Mouse (Mus musculus) hindbrain, embryonic 13.5 days (tissue): ENCODE results near the gene Dll1. TPM values are rescaled to one million over a fixed set of nuclear protein-coding genes. Genes with fewer than 3 reads are reported as not detected.
A peak's percentile ranks its signal among the peaks of the same experiment; 100 is the strongest.

Experiments used
- ATAC-seq: fragments of 200-750 bp; cut with Nextera tagmentation; 2 replicates; pipeline ENCODE4 v1.8.0; 2017; ENCODE audit warnings: moderate TSS enrichment; ENCODE audit not compliant: low FRiP score
- H3K27ac ChIP-seq: fragments of 300-500 bp; sonication (generic); 2 replicates; pipeline ENCODE4 v1.5.1; 2015; ENCODE audit warnings: inconsistent platforms, mild to moderate bottlenecking, moderate library complexity
- H3K27me3 ChIP-seq: fragments of 300-500 bp; sonication (generic); 2 replicates; pipeline ENCODE4 v1.6.1; 2015; ENCODE audit warnings: mild to moderate bottlenecking, inconsistent platforms
- H3K36me3 ChIP-seq: fragments of 300-500 bp; sonication (generic); 2 replicates; pipeline ENCODE4 v1.6.1; 2015; ENCODE audit warnings: mild to moderate bottlenecking, inconsistent platforms
- H3K4me1 ChIP-seq: fragments of 300-500 bp; sonication (generic); replicated peaks from 2 replicates; pipeline ENCODE4 v1.6.1; 2015; ENCODE audit warnings: inconsistent platforms
- H3K4me2 ChIP-seq: fragments of 300-500 bp; sonication (generic); 2 replicates; pipeline ENCODE4 v1.6.1; 2015; ENCODE audit warnings: inconsistent platforms, mild to moderate bottlenecking, moderate library complexity
- H3K4me3 ChIP-seq: fragments of 300-500 bp; sonication (generic); 2 replicates; pipeline ENCODE4 v1.5.1; 2015; ENCODE audit warnings: mild to moderate bottlenecking, inconsistent platforms
- H3K9ac ChIP-seq: fragments of 300-500 bp; sonication (generic); 2 replicates; pipeline ENCODE4 v1.6.1; 2015; ENCODE audit warnings: mild to moderate bottlenecking, inconsistent platforms
- H3K9me3 ChIP-seq: fragments of 300-500 bp; sonication (generic); 2 replicates; pipeline ENCODE4 v1.6.1; 2016; ENCODE audit warnings: inconsistent platforms
- WGBS: fragments of 180-500 bp; shearing (Covaris S2); methylation state at CpG from one replicate; pipeline ENCODE4 v1.1.7; 2015; 5-methylcytosine and 5-hydroxymethylcytosine counted together
- polyA plus RNA-seq: library from polyadenylated mRNA; unstranded; fragments of >200 nt; fragmentation: Nextera tagmentation; extraction: Ambion mirVana; gene quantifications from 2 replicates; pipeline ENCODE4 v1.2.1, GENCODE M21; 2015

The Dll1 gene
- polyA plus RNA-seq, 1 experiment from 2014 or later, result 27.1 TPM

- peaks cover 33% of the 10 kb centered on the region for H3K4me1 ChIP-seq
- peak within 1 kb of the TSS; percentile 94 for H3K9ac ChIP-seq
- H3K9me3 ChIP-seq, result no peaks in the 10 kb centered on the region
- H3K4me2 ChIP-seq, result peak within 1 kb of the TSS; percentile 92
- H3K27me3 ChIP-seq, result peaks cover 14% of the 10 kb centered on the region
- H3K4me3 ChIP-seq, result peak within 1 kb of the TSS; percentile 86
- no peaks in the 10 kb centered on the region for H3K36me3 ChIP-seq
- under 1% methylated on average over 31 of the region's 31 CpGs for WGBS
- peak; percentile 98 for ATAC-seq
- H3K27ac ChIP-seq, result peak within 1 kb of the TSS; percentile 94
Observed at GRCm38 (mm10) chr17:15395997-15396675, 19.5 kb upstream of the Dll1 start, which contains the start of gene Fam120b. Fam120b (plus strand) TSS chr17:15396202.

DNA sequence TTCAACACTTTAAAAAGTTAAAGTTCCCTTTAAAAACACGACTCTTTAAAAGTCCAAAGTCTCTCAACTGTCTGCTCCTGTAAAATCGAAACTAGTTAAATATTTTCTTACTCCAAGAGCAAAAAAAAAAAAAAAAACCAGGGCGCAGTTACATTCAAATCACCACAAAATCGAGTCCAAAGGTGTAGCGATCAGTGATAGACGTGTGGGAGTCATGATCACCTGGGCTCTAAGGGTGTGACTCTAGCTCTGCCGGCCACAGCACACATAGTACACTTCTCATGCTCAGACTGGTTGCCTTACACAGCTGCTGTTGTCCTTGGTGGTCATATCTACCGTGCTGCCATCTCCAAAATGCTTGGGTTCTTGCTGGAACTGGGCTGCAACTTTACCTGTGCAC, 12.7 kb upstream of the Dll1 start:
- Histone ChIP-seq H3K27me3 (peaks cover 22% of the 10 kb centered on the region), H3K4me3 (no peak overlapping the region), H3K36me3 (no peaks in the 10 kb centered on the region), H3K4me2 (no peak overlapping the region), H3K27ac (no peak overlapping the region), H3K9me3 (no peaks in the 10 kb centered on the region), H3K4me1 (no peaks in the 10 kb centered on the region), H3K9ac (no peak overlapping the region)
- ATAC-seq, result no peak
- WGBS, result 82% methylated on average over 8 of the region's 8 CpGs

DNA sequence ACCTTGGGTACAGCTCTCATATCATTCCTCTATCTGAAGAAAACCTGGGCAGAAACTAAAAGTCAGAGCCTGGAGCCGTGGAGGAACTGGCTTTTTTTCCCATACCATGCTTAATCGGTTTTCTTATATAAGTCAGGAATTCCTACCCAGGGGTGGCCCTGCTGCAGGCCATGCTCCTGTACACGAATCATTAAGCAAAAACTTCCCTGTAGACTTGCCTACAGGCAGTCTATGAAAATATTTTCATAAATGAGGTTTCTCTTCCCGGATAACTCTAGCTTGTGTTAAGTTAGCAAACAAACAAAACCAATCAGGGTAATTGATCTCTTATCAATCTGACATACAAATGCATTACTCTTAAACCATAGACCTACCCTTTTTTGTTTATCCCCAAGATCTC, 12.2 kb upstream of the Dll1 start:
- Histone ChIP-seq H3K4me1 (no peaks in the 10 kb centered on the region), H3K9ac (no peak overlapping the region), H3K9me3 (no peaks in the 10 kb centered on the region), H3K4me2 (no peak overlapping the region), H3K27ac (no peak overlapping the region), H3K36me3 (no peaks in the 10 kb centered on the region), H3K4me3 (no peak overlapping the region), H3K27me3 (peaks cover 21% of the 10 kb centered on the region)
- ATAC-seq, result no peak
- 75% methylated on average over 4 of the region's 4 CpGs for WGBS

GRCm38 (mm10) chr17:15383360-15383759, 6.7 kb upstream of the Dll1 start:
- WGBS, result 96% methylated on average over 5 of the region's 5 CpGs

DNA sequence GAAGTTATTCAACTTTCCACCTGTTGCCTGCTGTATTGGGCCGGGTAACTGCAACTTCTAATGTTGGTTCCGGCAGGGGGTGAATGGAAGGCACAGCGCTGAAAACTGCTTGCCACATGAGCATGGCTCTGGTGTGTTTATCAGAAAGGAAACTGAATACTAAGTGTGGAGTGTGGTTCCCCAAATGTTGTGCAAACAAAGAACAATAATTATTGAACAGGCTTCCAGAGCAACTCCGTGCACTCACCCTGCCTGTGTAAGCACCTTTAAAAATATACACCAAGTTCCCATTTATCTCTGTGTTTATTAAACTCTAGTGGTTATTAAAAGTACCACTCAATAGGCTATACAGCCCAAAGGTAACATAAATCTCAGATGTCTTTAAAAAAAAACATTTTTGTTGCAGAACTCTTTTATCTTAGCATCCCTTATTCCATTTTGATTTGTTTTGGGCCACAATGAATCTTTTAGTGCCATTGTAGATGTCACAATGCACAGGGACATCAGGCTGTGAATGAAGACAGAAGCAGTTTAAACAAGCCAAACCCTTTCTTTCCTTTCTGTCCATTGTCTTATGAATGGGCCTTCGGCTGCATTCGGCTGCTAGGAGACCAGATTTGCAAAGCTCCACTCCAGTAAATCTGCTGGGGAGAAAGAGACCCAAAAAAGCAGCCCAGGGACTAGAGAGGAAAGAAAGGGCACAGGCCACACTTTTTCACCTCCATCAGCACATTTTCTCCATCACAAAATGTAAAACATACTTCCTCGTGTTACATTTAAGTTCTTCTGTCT, 5.4 kb upstream of the Dll1 start:
- Histone ChIP-seq H3K4me3 (no peak overlapping the region), H3K27me3 (peaks cover 12% of the 10 kb centered on the region), H3K4me1 (peaks cover 53% of the 10 kb centered on the region), H3K9me3 (no peaks in the 10 kb centered on the region), H3K36me3 (no peaks in the 10 kb centered on the region), H3K9ac (no peak overlapping the region), H3K4me2 (peak overlapping the region; percentile 72; the same call in 1 of the 2 replicates), H3K27ac (no peak overlapping the region)
- 9% methylated on average over 7 of the region's 7 CpGs for WGBS
- no peak for ATAC-seq

More at GRCm38 (mm10) chr17:15383360-15383759, 6.7 kb upstream of the Dll1 start:
- no peaks in the 10 kb centered on the region for H3K9me3 ChIP-seq
- H3K4me2 ChIP-seq, result no peak overlapping the region
- peaks cover 14% of the 10 kb centered on the region for H3K27me3 ChIP-seq
- H3K4me3 ChIP-seq, result no peak overlapping the region
- no peak overlapping the region for H3K9ac ChIP-seq
- no peak overlapping the region for H3K27ac ChIP-seq
- no peak for ATAC-seq
- no peaks in the 10 kb centered on the region for H3K36me3 ChIP-seq
- peaks cover 40% of the 10 kb centered on the region for H3K4me1 ChIP-seq

- peak overlapping the region; percentile 76 for H3K27ac ChIP-seq
- peaks cover 58% of the 10 kb centered on the region for H3K4me1 ChIP-seq
- peak overlapping the region; percentile 41 for H3K4me3 ChIP-seq
- WGBS, result 2% methylated on average over 22 of the region's 22 CpGs
- H3K36me3 ChIP-seq, result no peaks in the 10 kb centered on the region
- peak overlapping the region; percentile 72 for H3K4me2 ChIP-seq
- peaks cover 8% of the 10 kb centered on the region for H3K27me3 ChIP-seq
- H3K9ac ChIP-seq, result peak overlapping the region; percentile 68
- H3K9me3 ChIP-seq, result no peaks in the 10 kb centered on the region
- ATAC-seq, result peak; percentile 43
Observed at GRCm38 (mm10) chr17:15381092-15381860, 4.6 kb upstream of the Dll1 start.

GRCm38 (mm10) chr17:15380641-15381051, 4.0 kb upstream of the Dll1 start:
- Histone ChIP-seq H3K4me3 (peak overlapping the region; percentile 41), H3K27me3 (peaks cover 8% of the 10 kb centered on the region), H3K4me2 (peak overlapping the region; percentile 72), H3K4me1 (peaks cover 58% of the 10 kb centered on the region), H3K36me3 (no peaks in the 10 kb centered on the region), H3K9ac (peak overlapping the region; percentile 68), H3K9me3 (no peaks in the 10 kb centered on the region), H3K27ac (peak overlapping the region; percentile 76)
- peak; percentile 49 for ATAC-seq
- under 1% methylated on average over 27 of the region's 27 CpGs for WGBS

- peaks cover 8% of the 10 kb centered on the region for H3K27me3 ChIP-seq
- peak overlapping the region; percentile 76; the same call in 1 of the 2 replicates for H3K27ac ChIP-seq
- no peaks in the 10 kb centered on the region for H3K9me3 ChIP-seq
- peak overlapping the region; percentile 41 for H3K4me3 ChIP-seq
- 4% methylated on average over 17 of the region's 17 CpGs for WGBS
- H3K4me1 ChIP-seq, result peaks cover 58% of the 10 kb centered on the region
- peak overlapping the region; percentile 68 for H3K9ac ChIP-seq
- ATAC-seq, result no peak
- H3K36me3 ChIP-seq, result no peaks in the 10 kb centered on the region
- peak overlapping the region; percentile 72 for H3K4me2 ChIP-seq
Observed at GRCm38 (mm10) chr17:15379741-15380526, 3.3 kb upstream of the Dll1 start.

- H3K9me3 ChIP-seq, result no peaks in the 10 kb centered on the region
- H3K4me3 ChIP-seq, result no peak overlapping the region
- peaks cover 69% of the 10 kb centered on the region for H3K4me1 ChIP-seq
- H3K4me2 ChIP-seq, result 0 out of 2 replicates have a peak overlapping the region, but pooled peaks have one; percentile 88
- peaks cover 5% of the 10 kb centered on the region for H3K27me3 ChIP-seq
- no peak for ATAC-seq
- no peaks in the 10 kb centered on the region for H3K36me3 ChIP-seq
- peak overlapping the region; percentile 99 for H3K27ac ChIP-seq
- 1% methylated on average over 15 of the region's 15 CpGs for WGBS
- H3K9ac ChIP-seq, result no peak overlapping the region
Observed at GRCm38 (mm10) chr17:15378413-15379109, 1.9 kb upstream of the Dll1 start.

DNA sequence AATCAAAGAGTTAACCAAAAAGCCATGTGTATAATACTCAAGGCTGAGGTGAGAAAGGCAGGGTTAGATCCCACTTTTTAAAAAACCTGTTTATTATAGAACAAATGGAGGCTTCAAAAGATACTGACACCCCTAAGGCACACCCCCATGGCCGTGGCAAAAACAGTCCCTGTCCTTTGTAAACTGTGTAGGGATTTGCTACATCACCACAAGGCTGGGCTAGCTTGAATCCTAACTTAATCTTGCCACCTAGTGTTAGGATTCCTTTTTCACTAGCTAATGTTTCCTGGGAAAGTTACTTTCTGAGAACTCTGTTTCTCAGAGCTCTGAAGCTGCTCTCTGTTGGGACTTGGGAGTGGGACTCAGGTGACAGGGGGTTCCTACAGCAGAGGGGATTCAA, 1.2 kb upstream of the Dll1 start:
- ATAC-seq, result no peak
- Histone ChIP-seq H3K27me3 (peaks cover 4% of the 10 kb centered on the region), H3K36me3 (no peaks in the 10 kb centered on the region), H3K27ac (peak overlapping the region; percentile 99), H3K4me2 (peak overlapping the region; percentile 88), H3K4me1 (peaks cover 76% of the 10 kb centered on the region), H3K9ac (peak overlapping the region; percentile 97; the same call in 1 of the 2 replicates), H3K9me3 (no peaks in the 10 kb centered on the region), H3K4me3 (0 out of 2 replicates have a peak overlapping the region, but pooled peaks have one; percentile 85)
- 0% methylated on average over 1 of the region's 1 CpGs for WGBS
